Mouse (Mus musculus) heart, embryonic 12.5 days (tissue): ENCODE results near the gene Phb2. TPM values are rescaled to one million over a fixed set of nuclear protein-coding genes. Genes with fewer than 3 reads are reported as not detected.

Source experiments
- ATAC-seq: fragments of 200-750 bp; cut with Nextera tagmentation; 2 replicates; pipeline ENCODE4 v1.8.0; 2017; ENCODE audit warnings: moderate TSS enrichment, moderate library complexity; ENCODE audit not compliant: insufficient number of reproducible peaks, low FRiP score
- H3K27ac ChIP-seq: fragments of 300-500 bp; sonication (generic); 2 replicates; pipeline ENCODE4 v1.5.1; 2016; ENCODE audit warnings: mild to moderate bottlenecking, moderate library complexity; ENCODE audit not compliant: poor library complexity, severe bottlenecking
- H3K27me3 ChIP-seq: fragments of 300-500 bp; sonication (generic); replicated peaks from 2 replicates; pipeline ENCODE4 v1.6.1; 2016; ENCODE audit warnings: mild to moderate bottlenecking, moderate library complexity
- H3K36me3 ChIP-seq: fragments of 300-500 bp; sonication (generic); 2 replicates; pipeline ENCODE4 v1.6.1; 2016; ENCODE audit warnings: mild to moderate bottlenecking, moderate library complexity
- H3K4me1 ChIP-seq: fragments of 300-500 bp; sonication (generic); replicated peaks from 2 replicates; pipeline ENCODE4 v1.6.1; 2016; ENCODE audit warnings: mild to moderate bottlenecking
- H3K4me2 ChIP-seq: fragments of 300-500 bp; sonication (generic); 2 replicates; pipeline ENCODE4 v1.6.1; 2016; ENCODE audit warnings: mild to moderate bottlenecking, moderate library complexity
- H3K4me3 ChIP-seq: fragments of 300-500 bp; sonication (generic); 2 replicates; pipeline ENCODE4 v1.5.1; 2016; ENCODE audit warnings: mild to moderate bottlenecking
- H3K9ac ChIP-seq: fragments of 300-500 bp; sonication (generic); 2 replicates; pipeline ENCODE4 v1.6.1; 2016; ENCODE audit warnings: mild to moderate bottlenecking, moderate library complexity
- H3K9me3 ChIP-seq: fragments of 300-500 bp; sonication (generic); replicated peaks from 2 replicates; pipeline ENCODE4 v1.6.1; 2016; ENCODE audit warnings: mild to moderate bottlenecking, moderate library complexity
- WGBS: fragments of 180-500 bp; shearing (Covaris S2); methylation state at CpG from one replicate; pipeline ENCODE4 v1.1.7; 2016; 5-methylcytosine and 5-hydroxymethylcytosine counted together
- polyA plus RNA-seq: library from polyadenylated mRNA; unstranded; fragments of >200 nt; fragmentation: Nextera tagmentation; extraction: Ambion mirVana; gene quantifications from 2 replicates; pipeline ENCODE4 v1.2.1, GENCODE M21; 2016

The Phb2 gene
- polyA plus RNA-seq, result 345 and 349 TPM in 2 replicates

GRCm38 (mm10) chr6:124711824-124712782 is at the start of gene Phb2, which contains the start of gene Emg1:
Gene Phb2, plus strand, starts transcription at chr6:124712336.
Gene Emg1, minus strand, starts transcription at chr6:124712178.
- under 1% methylated on average over 76 of the region's 76 CpGs for WGBS
- peaks cover 51% of the 10 kb centered on the region for H3K36me3 ChIP-seq
- no peaks in the 10 kb centered on the region for H3K27me3 ChIP-seq
- H3K27ac ChIP-seq, result peak within 1 kb of the TSS; percentile 81
- H3K4me2 ChIP-seq, result peak within 1 kb of the TSS; percentile 96
- peak within 1 kb of the TSS; percentile 92 for H3K9ac ChIP-seq
- no peaks in the 10 kb centered on the region for H3K9me3 ChIP-seq
- peak within 1 kb of the TSS; percentile 76 for H3K4me3 ChIP-seq
- H3K4me1 ChIP-seq, result peaks cover 34% of the 10 kb centered on the region
- peak; percentile 98 for ATAC-seq

DNA sequence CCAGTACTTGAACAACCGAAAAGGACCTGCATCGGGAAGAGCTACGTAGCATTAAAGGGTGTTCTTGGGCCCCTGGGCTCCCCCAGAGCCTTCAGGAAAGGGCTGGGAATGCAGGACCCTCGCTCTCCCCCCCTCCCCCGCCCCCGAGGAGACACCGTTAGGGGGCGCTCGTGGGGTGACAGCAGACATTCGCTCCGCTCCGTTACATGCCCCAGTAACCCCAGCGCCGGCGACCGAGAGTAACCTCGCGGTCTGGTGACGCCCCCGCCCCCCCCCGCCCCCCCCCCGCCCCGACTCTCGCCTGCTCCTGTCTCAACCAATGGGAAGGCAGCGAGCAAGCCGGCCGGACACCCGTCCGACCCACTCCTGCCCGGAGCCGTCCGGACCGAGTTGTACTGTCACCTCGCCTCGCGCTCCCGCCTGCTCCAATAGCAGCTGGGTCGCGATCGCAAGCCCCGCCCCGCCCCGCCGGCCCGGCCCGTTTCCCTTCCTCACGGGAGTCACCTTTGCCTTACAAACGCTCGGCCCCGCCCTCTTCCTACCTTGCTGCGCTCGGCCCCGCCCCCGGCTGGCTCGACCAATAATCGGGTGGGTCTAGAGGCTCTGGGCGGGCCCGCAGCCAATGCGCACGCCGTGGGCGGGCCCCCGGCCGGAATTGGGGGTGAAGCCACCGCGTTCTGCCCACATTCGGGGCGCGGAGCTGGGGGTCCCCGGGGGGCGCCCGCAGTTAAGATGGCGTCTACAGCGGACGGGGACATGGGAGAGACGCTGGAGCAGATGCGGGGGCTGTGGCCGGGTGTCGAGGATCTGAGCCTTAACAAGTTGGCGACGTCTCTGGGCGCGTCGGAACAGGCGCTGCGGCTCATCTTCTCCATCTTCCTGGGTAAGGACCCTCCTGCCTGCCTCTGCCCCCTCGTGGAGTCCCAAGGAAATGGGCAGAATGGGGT is 49.4 kb upstream of the Phb2 start, which contains the start of gene Lpcat3:
Gene Lpcat3 (plus strand): TSS at position 551 of the 947 bp plus-strand sequence.
- 1% methylated on average over 64 of the region's 87 CpGs for WGBS
- peak within 1 kb of the TSS; percentile 82 for H3K4me3 ChIP-seq
- no peaks in the 10 kb centered on the region for H3K27me3 ChIP-seq
- H3K27ac ChIP-seq, result peak within 1 kb of the TSS; percentile 80
- H3K9ac ChIP-seq, result peak within 1 kb of the TSS; percentile 70
- H3K9me3 ChIP-seq, result no peaks in the 10 kb centered on the region
- peak within 1 kb of the TSS; percentile 81 for H3K4me2 ChIP-seq
- peaks cover 8% of the 10 kb centered on the region; the same call in 1 of the 2 replicates for H3K4me1 ChIP-seq
- peak; percentile 99 for ATAC-seq
- H3K36me3 ChIP-seq, result no peaks in the 10 kb centered on the region

DNA sequence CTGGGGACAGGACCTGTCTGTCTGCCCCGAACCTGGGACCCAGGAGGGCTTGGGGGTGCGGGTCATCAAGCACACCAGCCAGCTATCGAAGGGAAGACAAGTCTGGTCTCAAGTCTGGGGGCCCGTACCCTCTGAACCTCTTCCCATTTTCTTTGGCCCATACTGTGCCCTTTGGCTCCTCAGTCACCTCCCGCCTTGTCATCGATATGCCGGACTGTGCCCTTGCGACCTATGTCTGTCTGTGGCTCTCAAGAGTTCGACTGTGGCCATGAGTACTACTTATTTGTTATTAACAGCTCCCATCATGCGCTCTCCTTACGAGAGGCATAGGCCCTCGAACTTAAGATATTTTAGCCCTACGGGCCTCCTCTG is 48.7 kb upstream of the Phb2 start:
- peak overlapping the region; percentile 81 for H3K4me2 ChIP-seq
- H3K36me3 ChIP-seq, result no peaks in the 10 kb centered on the region
- 13% methylated on average over 13 of the region's 13 CpGs for WGBS
- no peaks in the 10 kb centered on the region for H3K9me3 ChIP-seq
- H3K4me1 ChIP-seq, result peaks cover 8% of the 10 kb centered on the region; the same call in 1 of the 2 replicates
- ATAC-seq, result no peak
- H3K27ac ChIP-seq, result 0 out of 2 replicates have a peak overlapping the region, but pooled peaks have one; percentile 80
- peak overlapping the region; percentile 70 for H3K9ac ChIP-seq
- H3K27me3 ChIP-seq, result no peaks in the 10 kb centered on the region
- H3K4me3 ChIP-seq, result peak overlapping the region; percentile 82

DNA sequence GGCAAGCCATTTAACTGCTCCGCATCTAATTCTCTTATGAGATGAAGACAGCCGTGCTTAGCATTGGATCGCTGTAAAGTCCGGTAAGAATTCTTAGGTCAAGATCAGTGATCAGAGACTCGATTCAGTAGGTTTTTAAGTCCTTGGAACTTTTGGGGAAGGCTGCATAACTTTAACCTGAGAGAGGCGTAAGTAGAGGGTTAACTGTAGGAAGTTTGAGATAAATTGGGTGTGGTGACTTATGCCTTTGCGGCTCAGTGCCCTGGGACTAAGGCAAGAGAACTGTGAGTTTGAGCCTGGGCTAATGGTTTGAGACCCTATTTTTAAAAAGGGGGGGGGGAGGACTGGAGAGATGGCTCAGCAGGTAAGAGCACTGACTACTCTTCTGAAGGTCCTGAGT is 47.9 kb upstream of the Phb2 start:
- Histone ChIP-seq H3K9ac (no peak overlapping the region), H3K4me2 (peak overlapping the region; percentile 25; the same call in 1 of the 2 replicates), H3K4me1 (peaks cover 8% of the 10 kb centered on the region; the same call in 1 of the 2 replicates), H3K9me3 (no peaks in the 10 kb centered on the region), H3K36me3 (no peaks in the 10 kb centered on the region), H3K4me3 (no peak overlapping the region), H3K27me3 (no peaks in the 10 kb centered on the region), H3K27ac (no peak overlapping the region)
- ATAC-seq, result no peak
- WGBS, result 79% methylated on average over 7 of the region's 7 CpGs

DNA sequence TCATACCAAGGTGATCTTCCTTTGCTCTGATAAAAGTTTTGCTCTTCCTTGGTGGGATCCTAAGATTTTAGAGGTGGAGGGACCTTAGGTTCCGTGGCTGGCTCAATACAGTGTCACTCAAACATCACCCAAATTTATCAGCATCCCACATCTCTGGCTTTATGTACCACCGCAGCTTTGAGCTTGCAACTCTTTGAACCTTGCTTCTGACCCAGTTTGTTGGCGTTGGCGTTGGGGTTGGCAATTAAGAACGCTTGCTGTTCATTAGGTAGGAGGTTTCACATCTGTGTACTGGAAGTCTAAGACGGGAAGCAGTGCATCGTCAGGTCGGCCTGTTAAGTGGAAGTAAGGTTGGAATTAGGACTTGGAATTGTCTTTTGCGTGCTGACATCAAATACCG is 47.1 kb upstream of the Phb2 start:
- no peak overlapping the region for H3K4me2 ChIP-seq
- 91% methylated on average over 10 of the region's 10 CpGs for WGBS
- peaks cover 8% of the 10 kb centered on the region; the same call in 1 of the 2 replicates for H3K4me1 ChIP-seq
- H3K9me3 ChIP-seq, result no peaks in the 10 kb centered on the region
- no peak overlapping the region for H3K9ac ChIP-seq
- H3K36me3 ChIP-seq, result no peaks in the 10 kb centered on the region
- no peak overlapping the region for H3K27ac ChIP-seq
- no peak for ATAC-seq
- H3K4me3 ChIP-seq, result no peak overlapping the region
- no peaks in the 10 kb centered on the region for H3K27me3 ChIP-seq

- WGBS, result 77% methylated on average over 11 of the region's 11 CpGs
- H3K27me3 ChIP-seq, result no peaks in the 10 kb centered on the region
- H3K9me3 ChIP-seq, result 0 out of 2 replicates have a peak, but pooled peaks cover 4% of the 10 kb centered on the region
- H3K4me1 ChIP-seq, result peaks cover 8% of the 10 kb centered on the region
- H3K4me2 ChIP-seq, result no peak overlapping the region
- no peak overlapping the region for H3K27ac ChIP-seq
- ATAC-seq, result no peak
- peaks cover 5% of the 10 kb centered on the region for H3K36me3 ChIP-seq
- no peak overlapping the region for H3K4me3 ChIP-seq
- no peak overlapping the region for H3K9ac ChIP-seq
These were observed 42.8 kb upstream of the Phb2 start for GRCm38 (mm10) chr6:124669234-124669859.

DNA sequence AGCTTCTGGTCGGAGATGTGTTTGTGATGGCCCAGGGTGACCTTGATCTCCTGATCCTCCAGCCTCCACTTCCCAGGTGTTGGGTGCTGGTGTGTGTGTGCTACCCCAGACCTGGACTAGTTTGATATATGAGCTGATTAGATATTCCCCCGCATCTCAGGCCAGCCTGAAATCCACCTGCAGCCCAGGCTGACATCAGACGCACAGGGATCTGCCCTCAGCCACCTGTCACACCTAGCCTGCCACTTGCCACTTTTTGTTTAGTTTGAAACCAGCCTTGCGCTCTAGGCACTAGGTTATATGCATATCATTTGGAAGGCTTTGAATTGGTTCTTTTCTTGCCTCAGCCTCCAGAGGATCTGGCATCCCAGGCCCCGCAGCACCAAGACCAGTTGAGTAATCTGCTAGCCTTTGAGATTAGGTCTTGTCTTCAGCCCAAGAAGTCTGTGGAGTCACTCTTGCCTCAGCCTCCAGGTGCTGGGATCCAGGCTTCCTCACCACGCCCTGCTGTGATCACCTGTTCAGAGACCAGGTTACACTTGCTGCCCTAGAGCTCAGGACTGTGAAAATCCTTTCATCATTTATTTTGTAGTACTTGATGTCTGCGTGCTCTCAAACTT is 41.7 kb upstream of the Phb2 start:
- H3K9me3 ChIP-seq, result peaks cover 4% of the 10 kb centered on the region; the same call in 1 of the 2 replicates
- no peak overlapping the region for H3K9ac ChIP-seq
- H3K27me3 ChIP-seq, result no peaks in the 10 kb centered on the region
- H3K4me1 ChIP-seq, result peaks cover 8% of the 10 kb centered on the region
- H3K36me3 ChIP-seq, result peaks cover 12% of the 10 kb centered on the region
- no peak overlapping the region for H3K4me2 ChIP-seq
- ATAC-seq, result no peak
- no peak overlapping the region for H3K27ac ChIP-seq
- 84% methylated on average over 7 of the region's 7 CpGs for WGBS
- no peak overlapping the region for H3K4me3 ChIP-seq

- no peak overlapping the region for H3K4me2 ChIP-seq
- peaks cover 4% of the 10 kb centered on the region; the same call in 1 of the 2 replicates for H3K9me3 ChIP-seq
- 49% methylated on average over 6 of the region's 6 CpGs for WGBS
- H3K27ac ChIP-seq, result no peak overlapping the region
- no peak overlapping the region for H3K9ac ChIP-seq
- no peak for ATAC-seq
- H3K36me3 ChIP-seq, result peaks cover 15% of the 10 kb centered on the region
- H3K27me3 ChIP-seq, result no peaks in the 10 kb centered on the region
- no peak overlapping the region for H3K4me3 ChIP-seq
- peaks cover 8% of the 10 kb centered on the region for H3K4me1 ChIP-seq
These were observed 40.0 kb upstream of the Phb2 start for GRCm38 (mm10) chr6:124672100-124672499.

DNA sequence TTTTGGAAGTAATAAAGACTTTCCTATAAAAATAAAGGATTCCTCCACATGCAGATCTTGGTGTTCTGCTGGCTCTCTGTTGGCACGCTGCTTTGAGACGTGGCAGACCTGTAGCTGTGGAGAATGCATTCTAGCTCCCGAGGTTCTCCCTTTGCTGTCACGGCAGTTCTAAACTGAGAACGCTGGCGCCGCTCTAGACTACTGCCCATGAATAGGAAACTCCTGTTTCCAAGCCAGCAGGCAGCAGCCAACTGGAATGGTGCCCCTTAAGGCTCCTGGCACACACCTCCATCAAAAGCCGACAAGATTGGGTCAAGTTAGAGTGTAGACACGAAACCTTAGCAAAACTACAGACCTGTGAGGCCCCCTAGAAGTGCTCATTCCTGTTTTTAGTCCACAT is 38.5 kb upstream of the Phb2 start:
- H3K9me3 ChIP-seq, result peaks cover 4% of the 10 kb centered on the region; the same call in 1 of the 2 replicates
- 93% methylated on average over 9 of the region's 9 CpGs for WGBS
- ATAC-seq, result no peak

GRCm38 (mm10) chr6:124674591-124674990 is 37.5 kb upstream of the Phb2 start:
- no peak overlapping the region for H3K27ac ChIP-seq
- no peak overlapping the region for H3K4me2 ChIP-seq
- H3K4me3 ChIP-seq, result no peak overlapping the region
- H3K4me1 ChIP-seq, result peaks cover 12% of the 10 kb centered on the region
- peaks cover 15% of the 10 kb centered on the region for H3K36me3 ChIP-seq
- peaks cover 4% of the 10 kb centered on the region; the same call in 1 of the 2 replicates for H3K9me3 ChIP-seq
- H3K9ac ChIP-seq, result no peak overlapping the region
- ATAC-seq, result no peak
- H3K27me3 ChIP-seq, result no peaks in the 10 kb centered on the region
- WGBS, result 93% methylated on average over 7 of the region's 7 CpGs

More for the DNA sequence above, 38.5 kb upstream of the Phb2 start:
- Histone ChIP-seq H3K36me3 (peaks cover 15% of the 10 kb centered on the region), H3K4me1 (peaks cover 8% of the 10 kb centered on the region), H3K4me3 (no peak overlapping the region), H3K9ac (no peak overlapping the region), H3K4me2 (no peak overlapping the region), H3K27me3 (no peaks in the 10 kb centered on the region), H3K27ac (no peak overlapping the region)
